Mouse (Mus musculus): ENCODE measurements at regions not wholly inside any gene's neighbourhood (a gene's known extent, or its start where the extent isn't known, plus 50 kb on each side); places are given as distances from the start of the nearest gene placed in this dataset.

- DNase-seq (ENCODE audit: low spot score in 2 of 2), result no peak
These were observed 95.3 kb downstream of the Lurap1l start for GRCm38 (mm10) chr4:81005507-81006328.

DNA sequence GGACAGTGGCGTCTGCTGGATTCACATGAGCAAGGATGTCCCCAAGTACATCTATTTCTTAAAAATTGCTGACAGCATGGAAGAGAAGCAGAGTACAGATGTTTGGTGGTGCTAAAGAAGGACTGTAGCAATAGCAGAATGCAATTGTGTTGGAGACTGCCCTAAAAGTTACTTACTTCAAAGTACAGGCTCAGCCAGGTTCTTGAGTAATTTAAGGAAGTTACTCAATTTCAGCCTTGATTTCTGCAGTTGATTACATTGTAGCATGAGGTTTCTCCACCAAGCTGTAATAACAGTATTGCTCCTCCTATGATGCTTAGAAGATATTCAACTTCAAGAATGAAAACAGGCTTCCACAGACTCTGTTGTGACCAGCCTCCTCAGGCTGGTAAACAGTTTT lies 96.1 kb downstream of the Lurap1l start:
- DNase-seq (ENCODE audit: low spot score in 2 of 2), result no peak

- no peak for DNase-seq (ENCODE audit: low spot score in 2 of 2)
These were observed 111.4 kb downstream of the Lurap1l start for GRCm38 (mm10) chr4:81021850-81022249.

DNA sequence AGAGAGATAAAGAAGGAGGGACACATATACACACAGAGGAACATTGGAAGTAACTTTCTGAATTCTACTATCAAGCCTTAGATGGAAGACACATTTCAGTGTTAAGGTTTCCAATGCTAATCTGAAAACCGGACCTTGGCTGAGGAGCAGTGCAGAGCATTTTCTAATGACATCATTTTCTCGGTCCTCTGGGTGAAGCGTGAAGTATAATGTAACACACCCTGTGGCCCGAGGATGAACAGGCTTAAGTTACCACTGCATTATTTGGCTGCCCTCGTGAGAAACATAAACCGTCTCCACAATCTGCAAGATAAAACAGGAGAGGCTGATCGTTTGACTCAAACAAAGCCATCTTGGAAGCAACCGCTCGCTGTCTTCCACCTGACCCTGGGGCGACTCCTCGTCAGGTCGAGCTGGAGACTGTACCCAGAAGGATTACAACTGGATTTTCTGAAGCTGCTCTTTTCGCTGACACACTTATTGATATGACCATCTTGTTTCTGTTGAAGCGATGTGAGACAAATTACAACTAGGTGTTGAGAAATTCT lies 113.1 kb downstream of the Lurap1l start:
- no peak for DNase-seq (ENCODE audit: low spot score in 2 of 2)

GRCm38 (mm10) chr4:81027558-81027957 lies 117.1 kb downstream of the Lurap1l start:
- DNase-seq (ENCODE audit: low spot score in 2 of 2), result no peak

DNA sequence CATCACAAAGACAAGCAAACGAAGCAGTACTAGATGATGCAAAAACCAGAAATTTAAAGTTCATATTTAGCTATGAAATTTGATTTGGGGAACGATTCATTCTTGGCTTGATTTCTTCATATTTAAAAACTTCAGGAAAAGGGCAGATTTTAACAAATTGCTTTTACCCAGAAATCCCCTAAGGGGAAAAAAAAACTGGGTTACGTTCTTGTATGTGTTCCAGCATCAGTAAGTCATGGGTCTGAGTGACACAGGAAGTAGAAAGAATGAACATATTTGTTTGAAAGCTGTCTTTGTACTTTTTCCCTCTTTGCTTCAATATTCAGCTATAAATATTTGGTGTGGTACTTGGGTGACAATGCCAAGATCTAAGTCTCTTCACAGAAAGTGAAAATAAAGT lies 120.2 kb downstream of the Lurap1l start:
- DNase-seq (ENCODE audit: low spot score in 2 of 2), result no peak

DNA sequence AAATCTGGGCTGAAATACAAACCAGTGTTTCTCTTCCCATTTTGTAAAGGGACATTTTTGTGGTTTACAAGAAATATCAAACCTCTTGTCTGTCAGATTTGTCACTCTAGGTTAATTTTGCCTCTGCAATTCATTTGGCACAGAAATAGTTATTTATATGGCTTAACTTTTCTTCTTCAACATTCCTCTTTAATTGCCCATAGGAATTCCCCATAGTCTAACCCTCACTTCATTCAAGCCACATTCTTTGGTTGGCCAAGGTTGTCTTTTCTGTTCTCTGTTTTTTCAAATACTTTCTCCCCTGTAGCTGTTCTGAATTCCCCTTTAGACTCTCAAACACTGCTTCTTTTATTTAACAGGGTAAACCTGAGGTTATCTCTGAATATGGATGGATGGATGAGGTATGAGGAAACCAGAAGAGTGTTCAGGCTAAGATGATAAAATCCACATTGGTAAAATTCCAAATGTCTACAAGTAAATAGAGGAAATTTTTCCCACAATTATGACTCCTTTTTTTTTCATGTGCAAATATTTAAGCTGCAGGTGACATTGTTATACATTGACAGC lies 127.0 kb downstream of the Lurap1l start:
- no peak for DNase-seq (ENCODE audit: low spot score in 2 of 2)

GRCm38 (mm10) chr4:81058227-81058626 lies 147.8 kb downstream of the Lurap1l start:
- no peak for DNase-seq (ENCODE audit: low spot score in 2 of 2)

- no peak for DNase-seq (ENCODE audit: low spot score in 2 of 2)
These were observed 148.4 kb downstream of the Lurap1l start for GRCm38 (mm10) chr4:81058809-81059208.

GRCm38 (mm10) chr4:81059356-81059755 lies 148.9 kb downstream of the Lurap1l start:
- no peak for DNase-seq (ENCODE audit: low spot score in 2 of 2)

GRCm38 (mm10) chr4:81082290-81082947 lies 172.0 kb downstream of the Lurap1l start:
- no peak for DNase-seq (ENCODE audit: low spot score in 2 of 2)

DNA sequence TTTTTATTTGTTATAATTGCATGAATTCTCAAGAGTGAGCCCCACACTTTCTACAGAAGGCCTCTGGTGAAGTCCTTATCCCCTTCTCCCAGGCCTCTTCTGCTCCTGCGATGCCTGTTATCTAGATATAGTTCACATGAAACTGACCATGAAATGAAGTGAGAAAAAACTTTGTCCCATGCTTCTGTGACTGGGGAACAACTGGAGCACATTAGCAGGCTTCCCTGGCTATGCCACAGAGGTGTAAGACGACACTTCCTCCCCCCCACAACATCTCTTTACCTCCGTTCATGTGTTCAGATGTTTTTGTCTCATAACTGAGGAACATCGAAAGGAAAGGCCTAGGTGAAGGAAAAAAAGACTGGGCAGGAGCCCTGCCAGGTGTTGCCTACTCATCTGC lies 174.7 kb downstream of the Lurap1l start:
- DNase-seq (ENCODE audit: low spot score in 2 of 2), result no peak

DNA sequence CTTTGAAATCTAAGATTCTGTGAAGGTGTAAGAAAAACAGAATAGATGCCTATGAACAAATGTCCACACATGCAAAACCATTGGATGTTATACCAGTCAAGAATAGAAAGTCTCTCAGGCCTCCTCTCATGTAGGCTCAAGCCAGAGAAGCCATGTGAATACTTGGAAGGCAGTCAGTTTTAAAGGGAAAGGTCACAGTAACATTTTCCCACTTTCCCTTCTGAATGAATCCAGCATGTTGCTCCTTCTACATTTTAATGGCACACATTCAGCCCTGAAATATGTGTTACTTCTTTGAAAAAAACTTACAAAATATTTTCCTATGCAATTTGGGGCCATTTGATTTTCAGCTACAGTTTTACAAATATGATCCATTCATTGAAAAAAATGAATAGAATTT lies 186.1 kb downstream of the Lurap1l start:
- DNase-seq (ENCODE audit: low spot score in 2 of 2), result no peak

GRCm38 (mm10) chr4:81097597-81097996 lies 187.2 kb downstream of the Lurap1l start:
- no peak for DNase-seq (ENCODE audit: low spot score in 2 of 2)

- no peak for DNase-seq (ENCODE audit: low spot score in 2 of 2)
These were observed 190.6 kb downstream of the Lurap1l start for GRCm38 (mm10) chr4:81101049-81101448.

GRCm38 (mm10) chr4:81111307-81111706 lies 200.9 kb downstream of the Lurap1l start:
- DNase-seq (ENCODE audit: low spot score in 2 of 2), result no peak

DNA sequence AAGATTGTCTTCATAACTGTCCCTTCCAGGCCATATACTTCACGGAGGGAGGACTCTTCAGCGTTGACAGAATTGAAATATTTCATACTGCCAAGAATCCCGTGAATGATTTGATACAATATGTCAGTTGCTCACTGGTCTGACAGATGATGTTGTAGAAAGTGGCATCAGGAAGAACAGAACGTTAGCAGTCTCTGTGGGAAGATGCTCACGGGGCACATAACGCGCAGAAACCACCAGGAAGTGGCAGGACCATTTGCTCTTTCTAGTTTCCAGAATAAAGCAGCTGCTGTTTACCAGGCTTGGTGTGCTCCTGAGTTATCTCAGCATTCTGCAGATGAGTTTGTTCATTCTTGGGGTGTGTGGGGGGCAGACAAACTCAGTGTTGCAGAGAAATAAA lies 206.0 kb downstream of the Lurap1l start:
- DNase-seq (ENCODE audit: low spot score in 2 of 2), result no peak

DNA sequence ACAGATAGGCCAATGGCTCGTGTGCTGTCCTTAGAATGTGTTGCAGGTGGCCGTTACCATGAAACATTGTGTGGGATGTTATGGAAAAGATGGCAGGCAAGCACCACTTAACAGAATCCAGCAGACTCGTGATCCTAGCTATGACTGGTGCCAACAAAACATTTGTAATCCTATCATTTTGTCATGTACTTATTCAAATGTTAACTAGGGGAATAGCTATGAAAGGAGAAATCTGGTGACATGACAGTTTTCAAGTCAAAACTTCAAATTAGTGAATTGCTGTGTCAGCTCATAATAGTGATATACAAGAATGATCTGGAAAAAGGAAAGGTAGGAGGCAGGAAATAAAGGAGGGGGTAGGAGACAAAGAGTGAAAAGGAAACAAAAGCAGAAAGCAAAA lies 213.7 kb downstream of the Lurap1l start:
- no peak for DNase-seq (ENCODE audit: low spot score in 2 of 2)

DNA sequence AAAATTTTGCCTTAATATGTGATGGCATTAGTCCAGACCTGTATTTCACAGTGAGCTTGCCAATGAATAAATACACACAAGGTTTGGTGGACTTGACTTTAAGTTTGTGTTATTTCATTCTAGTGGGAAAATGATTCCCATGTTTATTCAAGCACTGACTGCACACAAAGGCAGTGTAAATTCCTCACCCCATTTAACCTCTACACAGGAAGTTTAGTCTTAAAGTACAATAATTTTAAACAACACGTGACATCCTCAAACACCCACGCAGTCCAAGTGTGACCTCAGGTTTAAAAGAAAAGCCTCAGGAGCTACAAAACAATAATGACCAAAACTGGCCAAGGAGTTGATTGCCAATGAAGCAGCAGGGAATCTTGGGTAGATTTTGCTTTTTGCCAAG lies 219.4 kb downstream of the Lurap1l start:
- DNase-seq (ENCODE audit: low spot score in 2 of 2), result no peak

DNA sequence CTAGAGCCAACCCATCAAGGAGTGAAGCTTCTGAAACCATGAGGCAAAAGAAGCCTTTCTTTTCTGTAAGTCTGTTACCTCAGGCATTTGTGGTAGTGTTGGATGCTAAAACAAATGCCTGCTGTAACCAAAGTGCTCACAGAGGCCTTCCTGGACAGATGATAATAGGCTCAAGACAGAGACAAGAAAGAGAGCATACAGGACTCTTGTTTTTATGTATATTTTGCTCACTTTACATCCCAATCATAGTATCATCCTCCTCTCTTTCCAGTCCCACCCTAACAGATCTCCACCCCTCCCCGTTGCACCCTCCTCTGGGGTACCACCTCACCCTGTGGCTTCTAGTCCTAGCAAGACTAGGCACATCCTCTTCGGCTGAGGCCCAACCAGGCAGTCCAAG lies 262.7 kb downstream of the Lurap1l start:
- DNase-seq (ENCODE audit: low spot score in 2 of 2), result no peak

- no peak for DNase-seq (ENCODE audit: low spot score in 2 of 2)
These were observed 265.1 kb downstream of the Mpdz start for GRCm38 (mm10) chr4:81177443-81178041.

DNA sequence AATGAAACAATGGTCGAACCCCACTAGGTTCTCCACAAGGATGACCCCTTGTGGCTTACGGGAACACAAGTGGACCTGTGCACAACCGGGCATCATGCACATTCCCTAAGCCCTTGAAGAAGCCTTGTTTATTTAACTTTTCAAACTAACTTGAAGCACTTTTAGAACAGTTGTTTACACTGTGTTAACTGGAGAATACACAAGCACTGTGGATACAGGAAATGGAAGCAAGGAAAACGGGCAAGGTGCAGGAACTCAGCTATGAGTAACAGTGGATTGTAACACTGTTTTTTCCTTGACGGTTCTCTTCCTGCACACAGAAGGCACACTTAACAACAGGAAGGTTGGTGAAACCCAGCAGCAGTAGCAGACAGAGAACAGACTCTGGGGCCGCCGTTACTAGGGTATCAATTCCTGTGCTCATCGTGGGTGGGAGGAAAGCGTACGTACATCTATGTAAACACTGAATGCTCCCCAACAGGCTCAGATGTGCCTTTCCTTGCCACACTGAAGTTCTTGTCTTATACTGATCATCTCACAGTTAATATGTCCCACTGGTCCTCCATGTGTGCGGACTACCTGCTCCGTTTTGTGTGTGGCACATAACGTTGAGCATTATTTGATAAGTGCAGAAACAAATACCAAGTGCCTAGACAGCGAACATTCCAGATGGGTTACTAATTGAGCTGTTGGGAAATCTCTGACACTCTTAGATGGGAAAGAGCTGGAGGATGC lies 264.4 kb downstream of the Mpdz start:
- DNase-seq (ENCODE audit: low spot score in 2 of 2), result no peak

All from thymus, postnatal 10 days (tissue).